Comparison of ENCODE assay signal across 8 mouse cellular contexts in genomic region chr4:132884844-132885374, GRCm38 (mm10). TPM values are rescaled to one million over a fixed set of nuclear protein-coding genes. Genes with fewer than 3 reads are reported as not detected.
DNase-seq lines count a peak whose midpoint lies in the region; ATAC-seq lines count a peak whose summit lies in the region.

No protein-coding gene starts in this region.

- H3K9me3 ChIP-seq in heart, embryonic 14.5 days (ENCODE audit: control insufficient read depth, low read length), result no peaks in the 10 kb centered on the region

- H3K27me3 ChIP-seq in heart, embryonic 14.5 days (ENCODE audit: control insufficient read depth, insufficient read depth, low read length), result no peaks in the 10 kb centered on the region

- H3K4me3 ChIP-seq in heart, embryonic 14.5 days (ENCODE audit: control insufficient read depth in 1 of 2, insufficient read depth in 1 of 2, low read depth in 1 of 2, low read length in 2 of 2), result peak overlapping the region; percentile 65 to 89

- H3K27ac ChIP-seq in heart, embryonic 14.5 days (replicated peaks in 1 of 2; ENCODE audit: control insufficient read depth in 1 of 2, insufficient read depth in 1 of 2, low read depth in 2 of 2, low read length in 2 of 2), result peak overlapping the region; percentile 64 to 86

- H3K4me1 ChIP-seq in heart, embryonic 14.5 days (ENCODE audit: control insufficient read depth in 2 of 2, insufficient read depth in 2 of 2, low read length in 2 of 2), result peaks cover 0 to 12% of the 10 kb centered on the region in 2 experiments; a peak in 1 of 4 replicates

- peak overlapping the region; percentile 80 for H3K4me2 ChIP-seq in heart, embryonic 14.5 days (ENCODE audit: low read length)

- peaks cover under 1% of the 10 kb centered on the region for H3K36me3 ChIP-seq in heart, embryonic 14.5 days (ENCODE audit: control insufficient read depth, insufficient read depth, low read length)

- DNase-seq in heart, adult 18-20 months, result no peak
- peak; percentile 12 for DNase-seq in c-Kit-positive CD71-negative TER-119-negative erythroid progenitor cells, embryonic 14.5 days (ENCODE audit: low read depth)
- peak; percentile 3 for DNase-seq in hindlimb bud, embryonic 11.5 days (ENCODE audit: extremely low spot score, low read depth, low spot score)
- DNase-seq in lung, postnatal 10 days, result peak; percentile 53
- DNase-seq in adipocyte (ENCODE audit: low spot score), result no peak
- DNase-seq in frontal cortex, postnatal 14 days (ENCODE audit: low spot score in 2 of 2), result no peak
- no peak for DNase-seq in embryo, embryonic 11 days

- no peak for ATAC-seq in heart, embryonic 14.5 days (ENCODE audit: insufficient number of reproducible peaks, insufficient read depth, low FRiP score, low read depth)

- peak overlapping the region; percentile 95 for H3K9ac ChIP-seq in heart, embryonic 14.5 days (ENCODE audit: low read length)

- 9% methylated on average over 9 of the region's 9 CpGs for WGBS in heart, embryonic 14.5 days

RNA-seq across cellular contexts. Expression of gene Stx12, which starts 0.6 kb away (rescaled TPM):
- 60.2 and 64.0 TPM in 2 replicates for polyA plus RNA-seq in heart, embryonic 14.5 days (2014; fragmentation: Nextera tagmentation; extraction: Ambion mirVana)
- 10 to 100 TPM; 32.6 to 33.8 TPM for total RNA-seq in heart, adult 18-20 months (2021)

RNA-seq across cellular contexts. Expression of gene Fam76a, which starts 37.4 kb away (rescaled TPM):
- 40.9 and 44.9 TPM in 2 replicates for polyA plus RNA-seq in heart, embryonic 14.5 days (2014; fragmentation: Nextera tagmentation; extraction: Ambion mirVana)
- 10 to 100 TPM; 29.0 to 37.7 TPM for total RNA-seq in heart, adult 18-20 months (2021)

RNA-seq across cellular contexts. Expression of gene Ppp1r8, which starts 41.9 kb away (rescaled TPM):
- 31.9 and 33.1 TPM in 2 replicates for polyA plus RNA-seq in heart, embryonic 14.5 days (2014; fragmentation: Nextera tagmentation; extraction: Ambion mirVana)
- total RNA-seq in heart, adult 18-20 months (2021), result 10 to 100 TPM; 18.8 to 20.5 TPM

Comparison
In these comparisons a context has a peak if more than half of its experiments do, and no peak if none do; other contexts are left out.
1. DNase-seq: peak in c-Kit-positive CD71-negative TER-119-negative erythroid progenitor cells, embryonic 14.5 days (single experiment), hindlimb bud, embryonic 11.5 days (single experiment) and lung, postnatal 10 days (single experiment); none in heart, adult 18-20 months (0 of 2), adipocyte (single experiment), frontal cortex, postnatal 14 days (0 of 2) and embryo, embryonic 11 days (single experiment).